Mouse (Mus musculus): ENCODE data around the gene Ucma. TPM values are rescaled to one million over a fixed set of nuclear protein-coding genes. Genes with fewer than 3 reads are reported as not detected.
"Not testable (repeated sequence)": the region's sequence is repeated elsewhere in the genome, so short reads cannot be mapped to it uniquely, and the experiment has no call there.

Ucma gene
- polyA plus RNA-seq (2015; fragmentation: Nextera tagmentation; extraction: Ambion mirVana) = not detected in 2 replicates

DNA sequence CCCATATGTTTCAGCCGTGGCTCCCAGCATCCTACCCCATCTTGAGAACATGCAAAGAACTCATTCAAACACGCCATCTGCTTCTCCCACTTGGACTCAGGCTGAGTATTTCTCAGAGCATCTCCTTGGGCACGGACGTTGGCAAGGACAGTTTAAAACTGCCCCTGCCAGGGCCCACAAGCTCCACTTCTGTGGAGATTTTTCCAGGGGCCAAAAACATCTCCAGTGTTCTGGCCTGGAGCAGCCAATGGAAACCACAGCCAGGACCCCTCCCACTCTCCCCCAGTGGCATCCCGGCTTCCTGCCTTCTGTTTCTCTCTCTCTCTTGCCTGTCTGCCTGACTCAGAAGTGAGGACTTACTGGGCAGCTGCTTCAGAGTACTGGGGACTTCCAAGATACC lies at the start of gene Ucma:
Gene Ucma (plus strand): TSS at position 316 of the 400 bp plus-strand sequence.
- no peak for ATAC-seq
- 68% methylated on average over 5 of the region's 5 CpGs for WGBS
- H3K36me3 ChIP-seq (ENCODE audit: insufficient read depth, low read length) = no peaks in the 10 kb centered on the region
- no peak within 1 kb of the TSS for H3K27ac ChIP-seq (ENCODE audit: low read length)
- H3K4me2 ChIP-seq (replicated peaks; ENCODE audit: low read depth, low read length) = no peak within 1 kb of the TSS
- no peaks in the 10 kb centered on the region for H3K4me1 ChIP-seq (ENCODE audit: insufficient read depth, low read depth, low read length)
- H3K27me3 ChIP-seq (replicated peaks; ENCODE audit: insufficient read depth, low read length) = no peaks in the 10 kb centered on the region
- H3K9me3 ChIP-seq (ENCODE audit: low read length) = no peaks in the 10 kb centered on the region
- DNase-seq (ENCODE audit: low spot score) = no peak
- no peak for TF ChIP-seq EP300 (IDR thresholded peaks at IDR 0.05)
- no peak for TF ChIP-seq CTCF (IDR thresholded peaks at IDR 0.05)
- H3K4me3 ChIP-seq (ENCODE audit: low read depth, low read length) = no peak within 1 kb of the TSS
- H3K9ac ChIP-seq (replicated peaks; ENCODE audit: low read depth) = no peak within 1 kb of the TSS

DNA sequence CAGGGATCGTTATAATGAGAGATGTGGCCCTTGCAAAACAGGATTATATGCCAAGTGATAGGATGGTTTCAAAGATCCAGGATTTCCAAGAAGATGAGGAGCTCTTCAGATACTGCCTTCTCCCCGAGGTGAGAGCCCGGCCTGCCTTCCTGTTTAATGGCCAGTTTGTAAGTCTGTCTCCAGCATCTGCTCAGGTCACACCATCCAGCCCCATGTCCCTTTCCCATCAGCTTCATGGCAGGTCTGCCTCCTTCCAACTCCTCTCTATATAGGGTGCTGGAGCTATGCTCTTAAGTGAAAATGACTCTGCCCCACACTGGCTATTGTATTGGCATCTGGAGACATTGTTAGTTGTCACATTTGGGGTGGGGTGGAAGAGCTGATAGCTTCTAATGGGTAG lies 48.5 kb upstream of the Ucma start:
- WGBS = 73% methylated on average over 3 of the region's 3 CpGs
- Histone ChIP-seq H3K4me1 (ENCODE audit: insufficient read depth, low read depth, low read length) (no peaks in the 10 kb centered on the region), H3K9ac (replicated peaks; ENCODE audit: low read depth) (no peak overlapping the region), H3K4me2 (replicated peaks; ENCODE audit: low read depth, low read length) (no peak overlapping the region), H3K9me3 (ENCODE audit: low read length) (no peaks in the 10 kb centered on the region), H3K27me3 (replicated peaks; ENCODE audit: insufficient read depth, low read length) (no peaks in the 10 kb centered on the region), H3K27ac (ENCODE audit: low read length) (no peak overlapping the region), H3K36me3 (ENCODE audit: insufficient read depth, low read length) (no peaks in the 10 kb centered on the region), H3K4me3 (ENCODE audit: low read depth, low read length) (no peak overlapping the region)
- no peak for ATAC-seq
- no peak for DNase-seq (ENCODE audit: low spot score)
- TF ChIP-seq EP300 (IDR thresholded peaks at IDR 0.05) (no peak), CTCF (IDR thresholded peaks at IDR 0.05) (no peak)

DNA sequence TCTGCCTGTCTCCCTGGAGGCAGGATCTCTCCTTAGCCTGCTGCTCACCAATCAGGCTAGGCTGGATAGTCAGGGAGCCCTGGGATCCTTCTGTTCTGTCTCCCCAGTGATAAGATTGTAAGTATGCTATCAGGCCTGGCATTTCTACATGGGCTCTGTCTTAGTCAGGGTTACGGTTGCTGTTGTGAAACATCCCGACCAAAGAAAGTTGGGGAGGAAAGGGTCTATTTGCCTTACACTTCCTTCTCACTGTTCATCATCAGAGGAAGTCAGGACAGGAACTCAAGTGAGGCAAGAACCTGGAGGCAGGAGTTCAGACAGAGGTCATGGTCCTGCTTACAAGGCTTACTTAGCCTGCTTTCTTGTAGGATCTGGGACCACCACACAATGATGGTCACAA lies 46.7 kb upstream of the Ucma start:
- no peak for TF ChIP-seq CTCF (IDR thresholded peaks at IDR 0.05)
- TF ChIP-seq EP300 (IDR thresholded peaks at IDR 0.05) = no peak
- H3K27ac ChIP-seq (ENCODE audit: low read length) = no peak overlapping the region
- no peaks in the 10 kb centered on the region for H3K4me1 ChIP-seq (ENCODE audit: insufficient read depth, low read depth, low read length)
- H3K27me3 ChIP-seq (replicated peaks; ENCODE audit: insufficient read depth, low read length) = no peaks in the 10 kb centered on the region
- 44% methylated on average over 2 of the region's 2 CpGs for WGBS
- H3K4me2 ChIP-seq (replicated peaks; ENCODE audit: low read depth, low read length) = no peak overlapping the region
- H3K36me3 ChIP-seq (ENCODE audit: insufficient read depth, low read length) = no peaks in the 10 kb centered on the region
- no peak overlapping the region for H3K4me3 ChIP-seq (ENCODE audit: low read depth, low read length)
- ATAC-seq (no peak), DNase-seq (ENCODE audit: low spot score) (no peak)
- no peak overlapping the region for H3K9ac ChIP-seq (replicated peaks; ENCODE audit: low read depth)
- no peaks in the 10 kb centered on the region for H3K9me3 ChIP-seq (ENCODE audit: low read length)

DNA sequence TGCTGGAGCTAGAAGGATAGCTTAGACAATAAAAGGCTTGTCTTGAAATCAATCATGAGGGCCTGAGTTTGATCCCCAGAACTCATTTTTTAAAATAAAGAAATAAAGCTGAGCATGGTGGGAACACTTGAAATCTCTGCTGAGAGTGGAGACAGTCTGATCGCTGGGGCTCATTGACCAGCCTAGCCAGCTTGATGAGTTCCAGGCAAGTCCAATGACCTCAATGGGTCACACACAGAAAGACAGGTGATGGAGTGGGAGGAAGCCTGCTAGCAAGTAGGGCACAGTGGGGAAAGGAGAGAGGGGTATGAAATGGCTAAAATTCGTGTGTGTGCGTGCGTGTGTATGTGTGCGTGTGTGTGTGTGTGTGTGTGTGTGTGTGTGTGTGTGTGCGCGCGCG lies 41.4 kb upstream of the Ucma start:
- H3K4me1 ChIP-seq (ENCODE audit: insufficient read depth, low read depth, low read length) = no peaks in the 10 kb centered on the region
- no peak overlapping the region for H3K9ac ChIP-seq (replicated peaks; ENCODE audit: low read depth)
- DNase-seq (ENCODE audit: low spot score) (no peak), ATAC-seq (no peak)
- no peak for TF ChIP-seq EP300 (IDR thresholded peaks at IDR 0.05)
- TF ChIP-seq CTCF (IDR thresholded peaks at IDR 0.05) = no peak
- H3K27ac ChIP-seq (ENCODE audit: low read length) = no peak overlapping the region
- peaks cover 13% of the 10 kb centered on the region; the same call in 1 of the 2 replicates for H3K36me3 ChIP-seq (ENCODE audit: insufficient read depth, low read length)
- no peak overlapping the region for H3K4me2 ChIP-seq (replicated peaks; ENCODE audit: low read depth, low read length)
- H3K27me3 ChIP-seq (replicated peaks; ENCODE audit: insufficient read depth, low read length) = no peaks in the 10 kb centered on the region
- H3K4me3 ChIP-seq (ENCODE audit: low read depth, low read length) = no peak overlapping the region
- H3K9me3 ChIP-seq (ENCODE audit: low read length) = no peaks in the 10 kb centered on the region
- 91% methylated on average over 9 of the region's 9 CpGs for WGBS

DNA sequence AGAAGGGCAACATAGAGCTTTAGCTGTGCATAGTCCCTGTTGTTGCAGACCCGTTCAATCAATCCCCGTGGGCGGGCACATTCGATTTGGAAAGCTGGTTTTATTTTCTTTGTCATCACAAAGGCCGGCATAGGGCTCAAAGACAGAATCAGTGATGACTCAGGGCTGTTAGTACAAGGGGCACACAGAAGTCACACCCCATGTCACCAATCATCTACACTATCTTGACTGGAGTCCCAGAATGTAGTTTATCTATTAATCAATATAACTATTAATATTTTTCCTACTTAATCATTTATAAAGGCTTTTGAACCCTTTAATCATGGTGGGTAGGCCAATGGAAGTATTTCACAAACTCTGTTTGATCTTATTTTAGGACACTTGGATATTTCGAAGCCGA lies 38.0 kb upstream of the Ucma start:
- peaks cover 13% of the 10 kb centered on the region; the same call in 1 of the 2 replicates for H3K36me3 ChIP-seq (ENCODE audit: insufficient read depth, low read length)
- TF ChIP-seq EP300 (IDR thresholded peaks at IDR 0.05) (no peak), CTCF (IDR thresholded peaks at IDR 0.05) (no peak)
- no peaks in the 10 kb centered on the region for H3K27me3 ChIP-seq (replicated peaks; ENCODE audit: insufficient read depth, low read length)

DNA sequence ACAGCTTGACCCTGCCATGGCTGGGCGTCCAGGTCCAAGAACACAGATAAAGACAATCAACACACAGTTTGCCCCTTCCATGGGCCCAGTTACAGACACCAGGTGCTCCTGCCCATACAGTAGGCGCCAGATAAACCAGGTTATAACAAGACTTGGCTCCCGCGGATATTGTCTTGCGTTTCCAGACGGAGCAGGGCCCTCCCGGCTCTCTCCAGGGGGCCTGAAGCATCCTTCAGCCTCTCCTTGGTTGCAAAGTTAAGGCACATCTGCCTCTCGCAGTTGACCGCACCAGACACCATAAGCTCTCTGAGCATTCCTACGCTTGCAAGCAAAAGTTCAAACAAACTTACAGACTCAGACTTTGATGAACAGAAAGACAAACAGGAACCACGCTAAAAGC lies 35.1 kb upstream of the Ucma start:
- H3K4me2 ChIP-seq (replicated peaks; ENCODE audit: low read depth, low read length) = no peak overlapping the region
- ATAC-seq (no peak), DNase-seq (ENCODE audit: low spot score) (no peak)
- H3K9ac ChIP-seq (replicated peaks; ENCODE audit: low read depth) = no peak overlapping the region
- H3K27me3 ChIP-seq (replicated peaks; ENCODE audit: insufficient read depth, low read length) = no peaks in the 10 kb centered on the region
- no peaks in the 10 kb centered on the region for H3K4me1 ChIP-seq (ENCODE audit: insufficient read depth, low read depth, low read length)
- WGBS = 86% methylated on average over 11 of the region's 11 CpGs
- H3K36me3 ChIP-seq (ENCODE audit: insufficient read depth, low read length) = peaks cover 13% of the 10 kb centered on the region; the same call in 1 of the 2 replicates
- TF ChIP-seq CTCF (IDR thresholded peaks at IDR 0.05) (no peak), EP300 (IDR thresholded peaks at IDR 0.05) (no peak)
- no peak overlapping the region for H3K4me3 ChIP-seq (ENCODE audit: low read depth, low read length)
- H3K9me3 ChIP-seq (ENCODE audit: low read length) = no peaks in the 10 kb centered on the region
- no peak overlapping the region for H3K27ac ChIP-seq (ENCODE audit: low read length)

More for the DNA sequence above, 38.0 kb upstream of the Ucma start:
- Histone ChIP-seq H3K4me2 (replicated peaks; ENCODE audit: low read depth, low read length) (no peak overlapping the region), H3K9me3 (ENCODE audit: low read length) (no peaks in the 10 kb centered on the region), H3K4me1 (ENCODE audit: insufficient read depth, low read depth, low read length) (no peaks in the 10 kb centered on the region), H3K4me3 (ENCODE audit: low read depth, low read length) (no peak overlapping the region), H3K9ac (replicated peaks; ENCODE audit: low read depth) (no peak overlapping the region), H3K27ac (ENCODE audit: low read length) (no peak overlapping the region)
- no peak for DNase-seq (ENCODE audit: low spot score)
- no peak for ATAC-seq
- 83% methylated on average over 7 of the region's 7 CpGs for WGBS

DNA sequence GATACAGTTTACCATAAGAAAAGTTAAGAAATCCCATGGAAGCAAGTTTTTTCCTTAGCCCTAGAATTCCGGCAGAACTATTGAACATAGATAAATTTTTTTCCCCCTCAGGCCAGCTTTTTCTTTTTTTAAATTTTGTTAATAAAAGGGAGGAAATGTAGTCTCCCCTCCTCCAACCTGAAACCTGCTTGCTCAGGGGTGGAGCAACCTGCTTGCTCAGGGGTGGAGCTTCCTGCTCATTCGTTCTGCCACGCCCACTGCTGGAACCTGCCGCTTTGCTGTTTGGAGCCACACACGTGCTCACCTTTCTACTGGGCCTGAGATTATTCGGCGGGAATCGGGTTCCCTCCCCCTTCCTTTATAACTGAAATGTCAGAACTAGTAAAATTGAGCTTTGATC lies 26.2 kb upstream of the Ucma start:
- H3K4me3 ChIP-seq (ENCODE audit: low read depth, low read length); H3K4me1 ChIP-seq (ENCODE audit: insufficient read depth, low read depth, low read length); ATAC-seq; H3K4me2 ChIP-seq (replicated peaks; ENCODE audit: low read depth, low read length); H3K27ac ChIP-seq (ENCODE audit: low read length); H3K9me3 ChIP-seq (ENCODE audit: low read length); DNase-seq (ENCODE audit: low spot score); H3K9ac ChIP-seq (replicated peaks; ENCODE audit: low read depth); H3K27me3 ChIP-seq (replicated peaks; ENCODE audit: insufficient read depth, low read length); H3K36me3 ChIP-seq (ENCODE audit: insufficient read depth, low read length): not testable (repeated sequence)
- 74% methylated on average over 5 of the region's 8 CpGs for WGBS

Measured in lung, postnatal 0 days (tissue).